Mouse (Mus musculus) limb, embryonic 13.5 days (tissue): ENCODE data around the gene Olfr1033. TPM values are rescaled to one million over a fixed set of nuclear protein-coding genes. Genes with fewer than 3 reads are reported as not detected.
A peak's percentile ranks its signal among the peaks of the same experiment; 100 is the strongest.
"Not testable (repeated sequence)": the region's sequence is repeated elsewhere in the genome, so short reads cannot be mapped to it uniquely, and the experiment has no call there.

Experiments
- ATAC-seq: fragments of 200-750 bp; cut with Nextera tagmentation; 2 replicates; pipeline ENCODE4 v1.8.0; 2017; ENCODE audit warnings: low read depth, moderate number of reproducible peaks, moderate TSS enrichment; ENCODE audit not compliant: low FRiP score
- H3K27ac ChIP-seq: fragments of 300-500 bp; sonication (generic); 2 replicates; pipeline ENCODE4 v1.5.1; 2015; ENCODE audit warnings: inconsistent platforms, mild to moderate bottlenecking, moderate library complexity
- H3K27me3 ChIP-seq: fragments of 300-500 bp; sonication (generic); 2 replicates; pipeline ENCODE4 v1.6.1; 2015; ENCODE audit warnings: mild to moderate bottlenecking, inconsistent platforms
- H3K36me3 ChIP-seq: fragments of 300-500 bp; sonication (generic); 2 replicates; pipeline ENCODE4 v1.6.1; 2015; ENCODE audit warnings: inconsistent platforms, mild to moderate bottlenecking, moderate library complexity
- H3K4me1 ChIP-seq: fragments of 300-500 bp; sonication (generic); 2 replicates; pipeline ENCODE4 v1.6.1; 2015; ENCODE audit warnings: inconsistent platforms
- H3K4me2 ChIP-seq: fragments of 300-500 bp; sonication (generic); replicated peaks from 2 replicates; pipeline ENCODE4 v1.6.1; 2015; ENCODE audit warnings: inconsistent platforms, mild to moderate bottlenecking, moderate library complexity
- H3K4me3 ChIP-seq: fragments of 300-500 bp; sonication (generic); 2 replicates; pipeline ENCODE4 v1.5.1; 2015; ENCODE audit warnings: moderate library complexity, mild to moderate bottlenecking, inconsistent platforms
- H3K9ac ChIP-seq: fragments of 300-500 bp; sonication (generic); 2 replicates; pipeline ENCODE4 v1.6.1; 2015; ENCODE audit warnings: mild to moderate bottlenecking, inconsistent platforms
- H3K9me3 ChIP-seq: fragments of 300-500 bp; sonication (generic); 2 replicates; pipeline ENCODE4 v1.6.1; 2016; ENCODE audit warnings: inconsistent platforms
- WGBS: fragments of 180-500 bp; shearing (Covaris S2); methylation state at CpG from one replicate; pipeline ENCODE4 v1.1.7; 2015; 5-methylcytosine and 5-hydroxymethylcytosine counted together
- polyA plus RNA-seq: library from polyadenylated mRNA; unstranded; fragments of >200 nt; fragmentation: Nextera tagmentation; extraction: Ambion mirVana; gene quantifications from 2 replicates; pipeline ENCODE4 v1.2.1, GENCODE M21; 2015

Olfr1033 gene
- 0.33 and 0.90 TPM in 2 replicates for polyA plus RNA-seq

DNA sequence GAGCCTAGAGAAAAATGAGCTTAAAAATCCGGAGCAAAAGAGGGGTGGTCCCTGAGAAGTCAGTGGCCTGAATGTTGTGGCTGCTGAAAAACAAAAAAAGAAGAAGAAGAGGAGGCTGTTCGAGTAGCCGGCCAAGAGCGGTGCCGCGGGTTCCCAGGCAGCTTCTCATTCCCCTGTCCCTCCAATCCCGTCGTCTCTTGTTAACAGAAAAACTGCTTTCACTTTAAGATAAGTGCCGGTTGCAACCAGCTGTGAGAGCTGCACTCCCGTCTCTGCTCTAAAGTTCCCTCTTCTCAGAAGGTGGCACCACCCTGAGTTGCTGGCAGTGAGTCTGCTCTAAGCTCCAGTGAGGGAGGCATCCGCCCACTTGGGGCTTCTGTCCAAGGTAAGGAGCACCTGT is at the start of gene Olfr1033:
TSS of gene Olfr1033 (plus strand) at position 228 of the 400 bp plus-strand sequence.
- H3K4me1 ChIP-seq, H3K27ac ChIP-seq, H3K27me3 ChIP-seq, H3K36me3 ChIP-seq, ATAC-seq, H3K9me3 ChIP-seq: not testable (repeated sequence)
- peak within 1 kb of the TSS; percentile 41 for H3K4me3 ChIP-seq
- peak within 1 kb of the TSS; percentile 58 for H3K4me2 ChIP-seq
- WGBS, result 7% methylated on average over 11 of the region's 11 CpGs
- H3K9ac ChIP-seq, result peak within 1 kb of the TSS; percentile 53

DNA sequence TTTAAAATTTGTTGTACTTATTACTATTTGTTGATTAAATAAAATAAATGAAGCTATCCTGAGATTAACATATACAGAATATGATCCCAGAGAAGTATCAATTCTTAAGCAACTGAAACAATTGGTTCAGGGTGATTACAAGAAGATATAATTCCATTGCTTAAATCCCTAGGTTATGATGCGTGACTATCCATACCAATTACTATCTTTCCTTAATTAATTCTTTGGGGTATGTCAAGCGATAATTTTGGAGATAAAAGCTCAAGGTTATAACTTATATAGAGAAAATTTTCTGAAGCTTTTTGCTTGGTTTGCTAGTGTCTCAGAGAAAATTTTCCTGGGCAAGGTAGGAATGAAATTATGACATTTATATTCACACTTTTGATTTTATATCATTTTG is 46.8 kb upstream of the Olfr1033 start, which contains the start of gene Olfr1029:
TSS of gene Olfr1029 (plus strand) at position 301 of the 400 bp plus-strand sequence.
- Histone ChIP-seq H3K4me1 (no peaks in the 10 kb centered on the region), H3K4me2 (no peak within 1 kb of the TSS), H3K27me3 (no peaks in the 10 kb centered on the region), H3K9me3 (no peaks in the 10 kb centered on the region), H3K4me3 (no peak within 1 kb of the TSS), H3K27ac (no peak within 1 kb of the TSS), H3K9ac (no peak within 1 kb of the TSS), H3K36me3 (no peaks in the 10 kb centered on the region)
- ATAC-seq, result no peak
- WGBS, result 90% methylated on average over 2 of the region's 2 CpGs

DNA sequence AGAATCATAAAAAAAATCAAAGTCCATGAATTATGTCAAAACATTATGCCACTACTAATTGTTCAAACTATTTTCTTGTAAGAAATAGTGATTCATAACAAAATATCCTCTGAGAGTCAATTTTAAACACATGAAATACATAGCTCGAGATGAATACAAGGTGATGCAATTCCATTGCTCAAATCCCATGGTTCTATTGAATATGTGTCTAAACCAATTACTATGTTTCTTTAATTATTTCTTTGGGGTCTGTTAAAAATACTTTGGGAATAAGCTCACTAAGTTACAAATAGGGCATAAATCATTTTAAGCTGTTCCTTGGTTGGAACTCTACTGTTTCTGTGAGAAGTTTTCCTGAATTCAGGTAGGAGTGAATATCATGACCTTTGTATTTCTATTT is 41.5 kb upstream of the Olfr1033 start, which contains the start of gene Olfr1030:
TSS of gene Olfr1030 (plus strand) at position 301 of the 400 bp plus-strand sequence.
- no peak within 1 kb of the TSS for H3K4me2 ChIP-seq
- no peaks in the 10 kb centered on the region for H3K9me3 ChIP-seq
- no peaks in the 10 kb centered on the region for H3K4me1 ChIP-seq
- 64% methylated on average over 1 of the region's 1 CpGs for WGBS
- H3K27me3 ChIP-seq, result no peaks in the 10 kb centered on the region
- no peaks in the 10 kb centered on the region for H3K36me3 ChIP-seq
- H3K9ac ChIP-seq, result no peak within 1 kb of the TSS
- no peak for ATAC-seq
- no peak within 1 kb of the TSS for H3K27ac ChIP-seq
- no peak within 1 kb of the TSS for H3K4me3 ChIP-seq

DNA sequence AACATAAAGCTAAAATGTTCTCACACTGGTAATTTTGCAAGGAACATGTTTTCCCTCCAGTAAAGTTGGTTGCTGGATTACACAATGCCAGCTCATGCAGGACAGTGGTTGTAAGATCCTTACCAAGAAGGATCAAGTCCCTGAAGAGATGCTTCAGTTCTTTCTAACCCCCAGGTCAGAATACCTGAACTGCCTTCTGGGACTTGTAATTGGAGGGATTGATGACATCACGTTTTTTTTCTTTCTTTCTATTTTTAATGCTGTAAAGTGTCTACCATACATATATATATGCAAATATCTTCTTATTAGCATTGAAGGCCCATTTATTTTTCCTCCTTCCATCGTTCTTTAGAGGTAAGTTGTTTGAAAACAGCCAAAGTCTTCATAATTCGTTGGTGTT is 30.4 kb upstream of the Olfr1033 start, which contains the start of gene Olfr1031:
TSS of gene Olfr1031 (plus strand) at position 301 of the 400 bp plus-strand sequence.
- Histone ChIP-seq H3K36me3 (no peaks in the 10 kb centered on the region), H3K27me3 (no peaks in the 10 kb centered on the region), H3K9ac (no peak within 1 kb of the TSS), H3K4me1 (no peaks in the 10 kb centered on the region), H3K4me2 (no peak within 1 kb of the TSS), H3K9me3 (no peaks in the 10 kb centered on the region), H3K4me3 (no peak within 1 kb of the TSS), H3K27ac (no peak within 1 kb of the TSS)
- no peak for ATAC-seq
- WGBS, result 62% methylated on average over 3 of the region's 3 CpGs

DNA sequence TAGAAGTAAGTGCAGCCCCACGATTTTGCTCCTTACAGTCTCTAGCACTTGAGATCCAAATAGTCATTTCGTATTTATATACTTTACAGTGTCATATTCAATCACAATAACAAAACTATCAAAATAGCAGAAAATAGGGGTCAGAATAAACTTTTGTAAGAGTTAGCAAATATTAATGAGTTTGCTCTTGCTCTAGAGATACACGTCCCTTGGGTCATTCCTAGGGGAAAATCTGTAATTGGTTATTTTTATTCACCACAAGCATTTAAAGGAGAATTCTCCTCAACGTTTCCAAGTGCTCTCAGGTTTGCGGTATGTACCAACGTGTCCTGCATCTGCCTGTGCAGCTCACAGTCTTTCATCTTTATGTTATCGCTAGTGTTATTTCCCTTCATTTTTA is 15.2 kb upstream of the Olfr1033 start, which contains the start of gene Olfr1032:
TSS of gene Olfr1032 (plus strand) at position 301 of the 400 bp plus-strand sequence.
- no peaks in the 10 kb centered on the region for H3K4me1 ChIP-seq
- no peaks in the 10 kb centered on the region for H3K27me3 ChIP-seq
- no peak within 1 kb of the TSS for H3K27ac ChIP-seq
- H3K9ac ChIP-seq, result no peak within 1 kb of the TSS
- no peak for ATAC-seq
- 81% methylated on average over 7 of the region's 7 CpGs for WGBS
- H3K4me3 ChIP-seq, result no peak within 1 kb of the TSS
- H3K4me2 ChIP-seq, result no peak within 1 kb of the TSS
- no peaks in the 10 kb centered on the region for H3K9me3 ChIP-seq
- H3K36me3 ChIP-seq, result no peaks in the 10 kb centered on the region

DNA sequence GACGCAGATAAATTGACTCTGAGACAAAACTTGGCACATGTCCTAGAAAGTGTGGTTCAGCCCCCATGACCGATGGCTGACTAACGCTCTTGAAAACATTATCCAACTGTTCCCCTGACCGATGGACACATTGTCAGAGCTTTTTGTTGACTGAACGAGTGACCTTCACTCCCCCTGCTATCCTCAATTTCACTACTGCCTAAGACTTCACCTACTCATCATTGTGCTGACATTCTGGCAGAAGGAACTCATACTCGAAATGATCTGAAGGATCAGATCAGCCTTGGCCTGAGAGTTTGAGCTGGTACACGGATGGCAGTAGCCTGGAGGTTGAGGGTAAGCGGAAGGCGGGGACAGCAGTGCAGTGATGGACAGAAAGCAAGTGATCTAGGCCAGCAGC is 1.1 kb downstream of the Olfr1033 start:
- H3K4me1 ChIP-seq, ATAC-seq, H3K9ac ChIP-seq, H3K27ac ChIP-seq, H3K9me3 ChIP-seq, H3K4me3 ChIP-seq, H3K27me3 ChIP-seq, H3K36me3 ChIP-seq, H3K4me2 ChIP-seq: not testable (repeated sequence)
- 76% methylated on average over 7 of the region's 9 CpGs for WGBS

DNA sequence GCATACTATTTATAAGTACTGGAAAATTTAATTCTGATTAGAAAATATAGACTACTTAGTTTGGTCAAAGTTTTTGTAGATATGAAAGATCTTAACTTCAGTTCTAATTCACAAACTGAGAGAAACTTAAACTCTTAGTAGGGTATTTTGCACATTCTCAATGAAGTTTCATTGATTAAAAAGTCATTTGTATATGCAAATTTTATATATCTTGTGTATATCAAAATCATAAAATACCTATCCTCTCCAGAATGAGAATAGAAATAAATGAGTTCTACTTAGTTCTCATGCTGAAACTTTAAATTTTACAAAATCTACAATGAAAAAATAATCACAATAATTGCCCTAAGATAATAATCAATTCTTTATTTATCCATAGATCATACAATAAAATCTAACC is 25.1 kb downstream of the Olfr1033 start, which contains the start of gene Olfr1034:
TSS of gene Olfr1034 (plus strand) at position 301 of the 400 bp plus-strand sequence.
- Histone ChIP-seq H3K9me3 (no peaks in the 10 kb centered on the region), H3K27ac (no peak within 1 kb of the TSS), H3K9ac (no peak within 1 kb of the TSS), H3K4me1 (no peaks in the 10 kb centered on the region), H3K27me3 (no peaks in the 10 kb centered on the region), H3K36me3 (no peaks in the 10 kb centered on the region), H3K4me2 (no peak within 1 kb of the TSS), H3K4me3 (no peak within 1 kb of the TSS)
- no peak for ATAC-seq

DNA sequence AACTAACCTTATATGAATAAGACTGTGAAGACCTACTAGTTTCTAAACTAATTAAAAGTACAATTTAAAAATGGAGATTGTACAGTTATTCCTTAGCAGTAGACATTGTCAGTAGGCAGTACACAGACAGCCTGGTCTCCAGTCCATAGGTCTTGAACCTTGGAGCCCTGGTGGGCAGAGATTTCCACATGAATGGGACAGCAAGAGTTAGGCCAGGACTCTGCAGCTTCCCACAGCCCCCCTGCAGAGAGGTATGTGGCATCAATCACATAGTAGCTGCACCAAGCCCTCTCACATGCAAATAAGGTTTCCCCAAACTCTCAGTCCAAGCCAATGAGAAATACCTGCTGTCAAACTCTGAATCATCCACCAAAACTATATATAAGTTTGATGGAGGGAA is 30.3 kb downstream of the Olfr1033 start:
- not testable (repeated sequence) for H3K27ac ChIP-seq, H3K27me3 ChIP-seq, H3K9me3 ChIP-seq, H3K4me1 ChIP-seq, H3K4me2 ChIP-seq, H3K4me3 ChIP-seq, H3K36me3 ChIP-seq, H3K9ac ChIP-seq, ATAC-seq

DNA sequence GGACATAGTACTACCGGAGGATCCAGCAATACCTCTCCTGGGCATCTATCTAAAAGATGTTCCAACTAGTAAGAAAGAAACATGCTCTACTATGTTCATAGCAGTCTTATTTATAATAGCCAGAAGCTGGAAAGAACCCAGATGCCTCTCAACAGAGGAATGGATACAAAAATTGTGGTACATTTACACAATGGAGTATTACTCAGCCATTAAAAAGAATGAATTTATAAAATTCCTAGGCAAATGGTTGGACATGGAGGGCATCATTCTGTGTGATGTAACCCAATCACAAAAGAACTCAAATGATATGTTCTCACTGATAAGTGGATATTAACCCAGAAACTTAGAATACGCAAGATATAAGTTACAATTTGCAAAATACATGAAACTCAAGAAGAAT is 43.3 kb downstream of the Olfr1033 start:
- H3K9me3 ChIP-seq, ATAC-seq, H3K27ac ChIP-seq, H3K4me3 ChIP-seq, H3K36me3 ChIP-seq, H3K4me1 ChIP-seq, H3K4me2 ChIP-seq, H3K27me3 ChIP-seq, H3K9ac ChIP-seq: not testable (repeated sequence)
- 91% methylated on average over 2 of the region's 2 CpGs for WGBS

DNA sequence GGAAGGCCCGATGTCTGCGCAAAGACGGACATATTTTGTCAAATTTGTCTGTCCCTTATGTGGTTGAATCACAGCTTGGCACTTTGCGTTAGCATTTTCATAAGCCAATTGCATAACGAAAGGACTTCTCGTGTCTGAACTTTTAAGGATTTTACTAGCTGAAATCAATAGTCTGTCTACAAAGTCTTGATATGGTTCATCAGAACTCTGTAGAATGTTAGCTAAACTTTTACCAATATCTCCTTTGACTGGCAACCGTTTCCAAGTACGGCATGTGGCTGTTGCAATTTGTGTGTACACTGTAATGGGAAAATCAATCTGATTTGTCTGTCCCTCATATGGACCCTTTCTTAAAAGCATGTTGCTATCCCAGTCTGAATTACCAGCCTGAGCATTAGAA is 49.8 kb downstream of the Olfr1033 start:
- Histone ChIP-seq H3K4me2 (no peak overlapping the region), H3K4me3 (no peak overlapping the region), H3K27ac (no peak overlapping the region), H3K4me1 (no peaks in the 10 kb centered on the region), H3K9ac (no peak overlapping the region), H3K27me3 (no peaks in the 10 kb centered on the region), H3K9me3 (no peaks in the 10 kb centered on the region), H3K36me3 (no peaks in the 10 kb centered on the region)
- WGBS, result 90% methylated on average over 8 of the region's 8 CpGs
- ATAC-seq, result no peak

DNA sequence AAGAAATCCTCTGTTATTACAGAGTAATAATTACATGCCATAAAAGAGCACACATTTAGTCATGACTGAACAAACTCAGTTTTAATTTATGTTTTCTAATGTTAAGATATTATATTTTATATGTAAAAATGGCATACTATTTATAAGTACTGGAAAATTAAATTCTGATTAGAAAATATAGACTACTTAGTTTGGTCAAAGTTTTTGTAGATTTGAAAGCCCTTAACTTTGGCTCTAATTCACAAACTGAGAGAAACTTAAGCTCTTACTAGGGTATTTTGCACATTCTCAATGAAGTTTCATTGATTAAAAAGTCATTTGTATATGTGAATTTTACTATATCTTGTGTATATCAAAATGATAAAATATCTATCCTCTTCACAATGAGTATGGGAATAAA is 53.3 kb downstream of the Olfr1033 start, which contains the start of gene Olfr1036:
TSS of gene Olfr1036 (plus strand) at position 301 of the 400 bp plus-strand sequence.
- not testable (repeated sequence) for ATAC-seq, H3K36me3 ChIP-seq, H3K4me1 ChIP-seq, H3K4me3 ChIP-seq, H3K27me3 ChIP-seq, H3K9ac ChIP-seq, H3K27ac ChIP-seq, H3K4me2 ChIP-seq, H3K9me3 ChIP-seq

DNA sequence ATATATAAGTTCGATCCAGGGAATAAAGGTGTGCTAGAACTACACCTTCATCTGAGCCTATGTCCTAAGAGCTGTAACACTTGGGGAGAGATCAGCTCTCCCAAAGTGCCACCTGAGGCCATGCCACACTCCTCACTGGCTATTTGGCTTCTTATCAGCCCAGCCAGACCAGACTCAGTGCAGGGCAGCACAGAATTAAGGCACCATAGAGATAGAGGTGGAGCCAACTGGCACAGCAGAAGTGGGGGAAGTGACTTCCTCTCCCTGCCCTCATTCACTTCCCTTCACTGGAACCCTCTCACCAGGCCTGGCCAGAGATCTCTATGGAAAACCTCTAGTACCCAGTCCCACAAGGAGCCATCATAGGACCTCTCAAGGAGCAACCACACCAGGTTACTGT is 60.0 kb downstream of the Olfr1033 start:
- WGBS, result 80% methylated on average over 1 of the region's 1 CpGs
- not testable (repeated sequence) for H3K36me3 ChIP-seq, H3K27me3 ChIP-seq, H3K4me2 ChIP-seq, H3K9me3 ChIP-seq, H3K27ac ChIP-seq, H3K9ac ChIP-seq, ATAC-seq, H3K4me3 ChIP-seq, H3K4me1 ChIP-seq

DNA sequence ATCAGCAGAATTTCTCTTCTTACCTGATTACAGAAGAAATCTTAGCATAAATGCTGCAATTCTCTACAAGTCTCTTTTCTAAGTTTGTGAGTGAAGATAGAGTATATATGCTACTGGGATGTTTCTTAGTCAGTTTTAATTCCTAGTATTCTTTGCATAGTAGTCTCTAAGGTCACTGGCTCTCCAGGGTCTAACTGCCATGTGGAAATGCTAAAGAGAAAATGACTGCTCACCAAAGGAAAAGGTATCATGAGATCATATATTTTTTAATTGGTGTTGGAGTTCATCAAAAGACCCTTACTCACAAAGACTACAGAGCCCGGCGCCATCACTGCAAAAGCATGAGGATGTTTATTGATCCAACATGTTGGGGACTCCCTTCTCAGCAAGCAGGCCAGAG is 66.9 kb downstream of the Olfr1033 start, which contains the start of gene Olfr1037:
TSS of gene Olfr1037 (minus strand) at position 101 of the 400 bp plus-strand sequence.
- H3K27me3 ChIP-seq, result no peaks in the 10 kb centered on the region

More for the DNA sequence above, 66.9 kb downstream of the Olfr1033 start, which contains the start of gene Olfr1037:
- H3K4me3 ChIP-seq, result no peak within 1 kb of the TSS
- H3K9me3 ChIP-seq, result no peaks in the 10 kb centered on the region
- H3K27ac ChIP-seq, result no peak within 1 kb of the TSS
- ATAC-seq, result no peak
- WGBS, result 87% methylated on average over 2 of the region's 2 CpGs
- H3K36me3 ChIP-seq, result no peaks in the 10 kb centered on the region
- no peak within 1 kb of the TSS for H3K9ac ChIP-seq
- H3K4me1 ChIP-seq, result no peaks in the 10 kb centered on the region
- H3K4me2 ChIP-seq, result no peak within 1 kb of the TSS
